Mouse (Mus musculus) layer of hippocampus, adult 11-12 months (tissue): ENCODE results near the gene Gstm5.
A peak's percentile ranks its signal among the peaks of the same experiment; 100 is the strongest.
"Not testable (repeated sequence)": the region's sequence is repeated elsewhere in the genome, so short reads cannot be mapped to it uniquely, and the experiment has no call there.

Experiments used
- DNase-seq: peaks from one replicate; pipeline ENCODE4 v3.0.0; 2022; ENCODE audit warnings: low spot score

Gstm5 gene

GRCm38 (mm10) chr3:107873335-107874251, 22.0 kb upstream of the Gstm5 start:
- DNase-seq: no peak

DNA sequence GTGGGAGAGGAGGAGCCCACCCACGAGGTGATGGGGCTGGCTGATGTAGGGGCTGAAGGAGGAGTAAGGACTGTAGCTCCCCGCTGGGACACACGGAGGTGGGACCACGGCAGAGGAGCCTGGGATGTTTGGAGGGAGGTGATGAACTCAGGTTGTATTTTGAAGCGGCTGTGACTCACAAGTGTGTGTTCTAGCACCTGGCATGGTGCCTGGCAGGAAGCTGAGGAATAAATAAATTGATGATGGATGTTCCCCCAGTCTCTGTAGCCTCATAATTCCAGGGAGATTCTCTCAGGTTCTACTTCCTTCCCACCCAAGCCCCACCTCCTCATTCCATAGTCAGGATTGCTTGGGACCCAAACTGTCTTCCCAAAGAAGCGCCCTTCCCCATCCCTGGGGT, 20.4 kb upstream of the Gstm5 start:
- no peak for DNase-seq

- no peak for DNase-seq
Measured at GRCm38 (mm10) chr3:107877005-107877404, 18.6 kb upstream of the Gstm5 start, which contains the start of gene Eps8l3. Gene Eps8l3 (plus strand): TSS chr3:107877229.

GRCm38 (mm10) chr3:107877747-107878736, 17.6 kb upstream of the Gstm5 start:
- DNase-seq: no peak

GRCm38 (mm10) chr3:107887674-107888495, 7.7 kb upstream of the Gstm5 start:
- DNase-seq: peak; percentile 83

- not testable (repeated sequence) for DNase-seq
Measured at GRCm38 (mm10) chr3:107889236-107889635, 6.4 kb upstream of the Gstm5 start.

DNA sequence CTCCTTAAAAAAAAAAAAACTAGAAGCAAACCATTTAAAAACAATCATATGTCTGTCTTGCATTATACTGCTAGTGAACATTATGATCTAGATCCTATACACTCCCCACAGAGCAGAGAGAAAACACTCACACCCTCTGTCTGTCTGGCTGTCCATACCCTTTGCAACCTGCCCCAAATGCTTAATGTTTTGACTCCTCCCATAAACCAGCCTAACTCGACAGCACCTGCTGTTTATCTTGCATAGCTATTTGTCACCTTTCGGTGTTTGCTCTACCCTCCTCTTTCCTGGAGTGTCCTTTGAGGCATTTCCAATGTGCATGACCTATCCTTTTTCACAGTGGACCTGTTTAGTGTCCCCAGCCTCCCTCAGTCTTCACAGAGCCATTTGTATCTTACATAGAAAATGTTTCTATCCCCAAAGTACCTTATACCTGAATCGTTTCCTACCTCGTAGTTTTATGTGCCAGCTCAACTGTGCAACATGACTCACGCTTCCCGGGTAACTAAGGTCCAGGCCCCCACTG, 364 bp upstream of the Gstm5 start:
- no peak for DNase-seq

DNA sequence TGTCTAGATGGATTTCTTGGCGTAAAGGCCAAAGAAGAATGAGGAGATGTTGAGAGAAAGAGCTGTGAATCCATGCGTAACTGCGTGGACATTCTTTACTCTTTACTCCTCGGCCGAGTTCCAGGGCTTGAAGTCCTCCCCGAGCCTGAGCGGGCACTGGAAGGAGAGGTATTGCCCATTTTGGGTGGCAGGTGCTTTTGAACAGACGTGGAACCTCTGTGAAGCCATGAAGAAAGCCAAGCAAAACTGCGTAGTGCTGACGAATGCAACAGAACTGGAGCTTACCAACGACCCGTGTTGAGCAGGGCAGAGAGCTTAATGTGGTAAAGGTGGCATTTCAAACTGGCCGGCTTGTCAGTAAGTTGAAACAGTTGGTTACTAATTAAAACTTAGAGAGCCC, 3.1 kb downstream of the Gstm5 start:
- no peak for DNase-seq

GRCm38 (mm10) chr3:107900955-107901673, 5.5 kb downstream of the Gstm5 start:
- no peak for DNase-seq

DNA sequence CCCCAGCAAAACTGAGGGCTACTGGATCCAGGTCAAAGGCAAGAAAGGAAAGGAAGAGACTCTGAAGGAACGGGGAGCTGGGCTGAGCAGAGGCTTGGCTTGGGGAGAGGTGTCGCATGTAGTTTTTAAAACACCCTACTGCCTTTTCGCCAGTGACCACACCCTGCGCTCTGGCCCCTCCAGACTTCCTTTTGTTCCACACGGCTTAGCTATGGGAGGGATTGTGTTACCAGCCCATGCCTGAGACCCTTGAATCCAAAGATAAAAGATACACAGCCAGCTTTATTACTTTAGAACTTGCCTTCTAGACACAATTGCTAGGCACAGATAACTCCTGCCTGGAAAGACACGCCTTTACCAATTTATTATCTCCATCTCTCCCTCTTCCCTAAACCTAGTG, 10.3 kb downstream of the Gstm5 start:
- no peak for DNase-seq

DNA sequence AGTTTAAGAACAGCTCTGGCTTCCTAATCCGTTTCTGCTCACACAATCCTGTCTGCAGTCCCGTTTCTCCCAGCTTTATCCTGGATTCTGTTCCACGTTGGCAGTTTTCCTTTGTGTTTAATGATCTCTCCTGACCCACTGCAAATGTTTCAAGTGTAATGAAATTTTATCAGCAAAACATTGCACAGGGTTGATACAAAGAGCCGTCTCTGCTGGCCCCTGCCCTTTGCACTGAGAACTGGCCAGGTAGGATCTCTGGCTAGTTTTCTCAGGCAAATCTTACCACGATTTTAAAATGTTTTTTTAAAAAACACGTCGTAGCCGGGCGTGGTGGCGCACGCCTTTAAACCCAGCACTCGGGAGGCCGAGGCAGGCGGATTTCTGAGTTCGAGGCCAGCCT, 21.1 kb downstream of the Gstm5 start:
- DNase-seq: no peak

- DNase-seq: no peak
Measured at GRCm38 (mm10) chr3:107917097-107917496, 21.5 kb downstream of the Gstm5 start.

GRCm38 (mm10) chr3:107917783-107918408, 22.3 kb downstream of the Gstm5 start:
- peak; percentile 81 for DNase-seq

GRCm38 (mm10) chr3:107920348-107920747, 24.7 kb downstream of the Gstm5 start:
- DNase-seq: no peak

GRCm38 (mm10) chr3:107925335-107925734, 29.7 kb downstream of the Gstm5 start:
- DNase-seq: no peak

GRCm38 (mm10) chr3:107927841-107928240, 32.2 kb downstream of the Gstm5 start:
- no peak for DNase-seq

GRCm38 (mm10) chr3:107928691-107929090, 33.1 kb downstream of the Gstm5 start:
- no peak for DNase-seq

DNA sequence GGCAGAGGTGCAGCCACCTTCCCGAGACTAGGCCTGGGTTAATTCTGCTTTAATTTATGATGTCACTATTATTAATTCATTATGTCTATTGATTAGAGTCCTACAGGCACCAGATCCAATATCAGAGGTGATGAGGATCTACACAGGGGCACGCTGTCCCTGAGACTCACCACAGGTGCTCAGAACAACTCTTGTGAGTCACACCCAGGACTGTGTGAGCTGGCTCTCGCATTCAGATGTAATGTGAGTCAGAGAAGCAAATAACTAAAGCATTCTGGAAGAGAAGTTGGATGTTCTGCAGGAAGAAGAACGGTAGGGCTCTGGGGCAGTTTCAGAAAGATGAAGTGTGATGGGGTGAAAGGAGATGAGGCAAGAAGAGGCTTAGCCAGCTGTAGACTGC, 33.6 kb downstream of the Gstm5 start:
- DNase-seq: no peak

- DNase-seq: no peak
Measured at GRCm38 (mm10) chr3:107929731-107930130, 34.1 kb downstream of the Gstm5 start.

DNA sequence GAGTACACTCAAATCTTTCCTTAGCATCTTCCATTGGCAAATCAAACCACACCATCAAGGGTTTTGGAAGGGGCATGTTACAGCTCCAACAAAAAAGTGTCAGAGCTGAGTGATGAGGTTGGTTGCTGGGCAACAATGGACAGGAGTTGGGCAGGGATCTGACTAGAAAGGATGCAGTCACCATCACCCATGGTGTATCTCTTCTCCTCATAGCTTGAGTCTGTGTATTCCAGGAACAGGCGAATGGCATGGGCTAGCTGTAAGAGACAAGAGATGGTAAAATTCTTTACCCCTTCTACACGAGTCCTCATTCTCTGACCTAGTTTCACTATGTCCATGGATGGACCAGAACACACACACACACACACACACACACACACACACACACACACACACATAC, 35.5 kb downstream of the Gstm5 start:
- no peak for DNase-seq
